Mouse (Mus musculus) cortical plate, adult 2 months (tissue): Measurements from ENCODE around the gene Ptprm. TPM values are rescaled to one million over a fixed set of nuclear protein-coding genes. Genes with fewer than 3 reads are reported as not detected.
A peak's percentile ranks its signal among the peaks of the same experiment; 100 is the strongest.

Experiments used
- H3K27ac ChIP-seq: fragments of 200-500 bp; 2 replicates; pipeline ENCODE4 v1.5.1; 2012; ENCODE audit warnings: low read length, control low read depth, inconsistent platforms; ENCODE audit not compliant: insufficient read depth
- H3K4me1 ChIP-seq: fragments of 200-500 bp; 2 replicates; pipeline ENCODE4 v1.6.1; 2011; ENCODE audit warnings: low read length; ENCODE audit not compliant: control insufficient read depth, insufficient read depth
- H3K4me3 ChIP-seq: fragments of 200-500 bp; 2 replicates; pipeline ENCODE4 v1.5.1; 2011; ENCODE audit warnings: mild to moderate bottlenecking, low read length, control low read depth; ENCODE audit not compliant: insufficient read depth
- CTCF ChIP-seq: fragments of 200-500 bp; IDR thresholded peaks from 2 replicates; pipeline ENCODE4 v1.5.1; 2011; ENCODE audit warnings: mild to moderate bottlenecking, control low read depth, low read length; ENCODE audit not compliant: insufficient read depth; ENCODE audit errors: extremely low read depth
- POLR2A ChIP-seq: fragments of 200-500 bp; IDR thresholded peaks from 2 replicates; pipeline ENCODE4 v1.6.1; 2011; ENCODE audit warnings: mild to moderate bottlenecking, low read length, control low read depth; ENCODE audit not compliant: insufficient read depth; ENCODE audit errors: extremely low read depth
- polyA plus RNA-seq: library from polyadenylated mRNA; depleted of rRNA; stranded (reverse); fragments of >200 nt; gene quantifications from 2 replicates; pipeline ENCODE4 v1.2.3, GENCODE M21; 2012

Gene Ptprm
- polyA plus RNA-seq, 1 experiment: 21.8 TPM

DNA sequence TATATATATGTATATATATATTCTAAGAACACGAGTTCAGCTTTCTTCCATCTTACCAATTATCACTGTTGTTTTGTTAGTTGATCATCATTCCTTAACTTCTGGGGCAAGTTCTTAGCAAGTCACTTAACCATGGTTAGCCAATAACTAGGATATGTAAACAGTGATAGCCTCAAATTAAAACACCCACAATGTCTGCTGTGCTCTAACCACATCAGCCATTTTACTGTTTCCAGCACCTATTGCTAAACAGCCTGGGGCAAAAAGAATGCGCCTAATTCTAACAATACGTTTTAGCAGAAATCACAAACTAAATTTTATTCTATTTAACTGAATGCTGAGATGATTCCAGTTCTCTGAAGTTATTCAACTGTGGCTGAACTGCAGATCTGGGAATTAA lies 320.7 kb downstream of the Ptprm start:
- H3K27ac ChIP-seq: no peak overlapping the region
- H3K4me3 ChIP-seq: no peak overlapping the region
- no peak for TF ChIP-seq CTCF
- TF ChIP-seq POLR2A: no peak
- no peaks in the 10 kb centered on the region for H3K4me1 ChIP-seq

DNA sequence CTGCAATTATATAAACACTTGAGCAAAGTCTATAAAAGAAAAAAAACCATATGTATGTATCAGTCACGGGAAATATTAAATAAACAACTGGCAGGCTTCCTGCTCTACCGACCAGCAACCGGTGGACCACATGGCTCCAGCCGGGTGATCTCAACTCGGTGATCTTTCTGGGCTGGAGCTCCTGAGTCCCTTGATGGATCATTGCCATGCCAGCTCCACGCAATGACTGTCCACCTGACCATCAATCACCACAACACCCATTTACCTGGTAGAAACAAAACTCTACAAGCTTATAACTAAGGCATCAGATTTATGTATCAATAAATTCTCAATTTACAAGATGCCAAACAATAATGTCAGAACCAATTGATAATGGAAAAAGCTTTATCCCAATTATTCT lies 322.2 kb downstream of the Ptprm start:
- TF ChIP-seq CTCF (no peak), POLR2A (no peak)
- Histone ChIP-seq H3K4me1 (no peaks in the 10 kb centered on the region), H3K4me3 (no peak overlapping the region), H3K27ac (no peak overlapping the region)

DNA sequence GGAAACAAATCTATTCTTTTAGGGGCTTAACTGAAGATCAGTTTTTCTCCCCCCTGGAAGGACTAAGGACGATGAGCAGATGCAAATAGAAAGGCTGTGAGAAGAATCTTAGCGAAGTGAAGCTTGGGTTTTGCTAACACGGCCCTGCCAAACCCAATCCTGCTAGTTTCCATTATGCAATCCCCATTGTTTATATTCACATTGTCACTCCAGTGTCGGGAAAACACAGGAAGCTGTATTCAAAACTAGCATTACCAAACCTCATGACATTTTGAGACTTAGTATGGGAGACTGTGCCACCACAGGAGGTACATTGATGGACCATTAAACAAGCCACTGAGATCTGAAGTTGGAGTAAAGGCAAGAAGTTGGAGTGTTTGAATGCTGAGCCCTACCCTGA lies 322.9 kb downstream of the Ptprm start:
- no peak overlapping the region for H3K27ac ChIP-seq
- H3K4me3 ChIP-seq: no peak overlapping the region
- TF ChIP-seq POLR2A: no peak
- TF ChIP-seq CTCF: no peak
- no peaks in the 10 kb centered on the region for H3K4me1 ChIP-seq

DNA sequence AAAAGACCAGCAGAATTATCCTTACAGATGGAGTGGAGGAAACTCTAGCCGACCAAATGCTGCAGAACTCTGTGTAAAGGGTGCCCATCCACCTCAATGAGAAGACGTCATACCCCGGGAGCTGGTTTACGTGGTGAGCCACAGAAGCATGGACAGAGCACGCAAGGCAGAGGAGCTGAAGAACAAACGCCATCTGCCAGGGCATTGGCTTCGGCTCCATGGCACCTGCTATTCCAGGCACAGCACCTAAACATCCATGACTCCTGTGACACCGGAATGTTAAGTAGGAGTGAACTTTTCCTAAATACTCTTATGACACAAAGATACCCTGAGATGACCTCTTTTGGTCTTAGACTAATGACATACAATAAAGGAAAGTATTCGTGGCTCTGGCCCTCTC lies 327.0 kb downstream of the Ptprm start:
- H3K27ac ChIP-seq: no peak overlapping the region
- no peak overlapping the region for H3K4me3 ChIP-seq
- H3K4me1 ChIP-seq: no peaks in the 10 kb centered on the region
- TF ChIP-seq CTCF: no peak
- no peak for TF ChIP-seq POLR2A

DNA sequence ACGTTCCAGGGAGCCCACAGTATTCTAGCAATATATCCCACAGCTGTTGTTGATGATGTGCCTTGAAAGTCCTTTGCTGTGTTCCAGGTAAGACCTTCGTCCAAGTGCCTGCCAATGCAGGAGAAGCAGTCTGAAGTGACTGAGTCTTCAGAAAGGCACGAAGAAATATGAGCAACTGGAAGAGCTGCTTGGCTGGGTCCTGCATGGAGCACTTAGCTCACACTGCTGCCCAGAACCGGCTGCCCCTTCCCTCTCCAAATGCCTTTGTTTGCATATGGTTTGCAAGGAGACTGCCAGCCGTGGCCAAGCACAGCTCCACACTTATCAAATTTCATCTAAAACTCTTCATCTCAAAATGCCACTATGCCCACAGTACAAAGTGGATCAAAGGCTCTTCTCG lies 337.8 kb downstream of the Ptprm start:
- Histone ChIP-seq H3K27ac (no peak overlapping the region), H3K4me1 (peaks cover 2% of the 10 kb centered on the region), H3K4me3 (no peak overlapping the region)
- no peak for TF ChIP-seq POLR2A
- TF ChIP-seq CTCF: no peak

DNA sequence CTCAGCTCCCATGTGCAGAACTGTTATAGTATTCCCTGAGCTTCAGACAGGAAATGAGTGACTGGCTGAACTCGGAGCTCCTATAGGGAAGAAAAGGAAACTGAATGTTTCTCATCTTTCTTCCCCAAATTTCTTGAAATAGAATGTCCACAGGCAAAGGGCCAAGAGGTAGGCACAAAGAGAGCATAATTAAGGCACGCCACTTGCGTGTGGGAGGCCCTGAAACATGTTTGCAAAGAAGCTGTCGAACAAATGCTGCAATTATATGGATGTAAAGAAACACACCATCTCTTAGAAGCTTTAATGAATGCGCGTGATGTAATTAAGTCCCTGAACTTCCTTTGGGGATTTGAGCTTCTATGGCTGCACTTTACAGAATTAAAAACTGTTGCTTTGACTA lies 341.0 kb downstream of the Ptprm start:
- Histone ChIP-seq H3K27ac (no peak overlapping the region), H3K4me1 (peaks cover 2% of the 10 kb centered on the region), H3K4me3 (no peak overlapping the region)
- TF ChIP-seq POLR2A (no peak), CTCF (no peak)

DNA sequence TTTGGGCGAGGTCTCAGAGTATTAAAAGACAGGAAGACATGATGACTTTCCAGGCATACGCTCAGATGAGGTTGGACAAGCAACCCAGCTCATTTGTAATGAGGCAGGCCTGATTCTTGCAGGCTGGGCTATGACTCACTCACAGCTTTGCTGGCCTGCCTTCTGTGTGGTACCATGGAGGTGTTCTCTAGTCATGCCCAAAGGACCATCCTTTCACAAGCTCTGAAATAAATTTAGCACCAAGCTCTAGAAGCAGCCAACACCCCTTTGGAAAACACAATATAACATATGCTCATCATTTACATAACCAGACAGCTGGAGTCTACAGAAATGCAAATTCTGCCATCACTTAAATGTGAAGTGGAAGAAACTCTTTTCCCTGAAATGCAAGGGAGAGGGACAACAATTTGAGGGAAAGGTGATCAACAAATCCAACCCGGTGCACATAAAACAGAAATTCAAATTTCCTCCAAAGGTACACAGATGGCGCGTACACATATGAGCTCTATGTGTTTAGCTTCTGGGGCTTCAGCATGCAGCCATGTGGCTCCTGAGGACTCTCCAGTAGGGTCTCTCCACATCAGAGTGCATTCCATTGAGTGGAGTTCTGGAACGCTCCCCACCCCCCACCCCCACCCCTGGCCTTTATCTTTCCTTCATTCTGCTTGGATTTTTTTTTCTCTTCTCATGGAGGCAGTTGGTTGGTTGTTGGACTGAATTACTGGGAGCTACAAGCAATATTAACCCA lies 342.2 kb downstream of the Ptprm start:
- Histone ChIP-seq H3K4me1 (peaks cover 2% of the 10 kb centered on the region), H3K4me3 (no peak overlapping the region), H3K27ac (no peak overlapping the region)
- no peak for TF ChIP-seq CTCF
- no peak for TF ChIP-seq POLR2A

DNA sequence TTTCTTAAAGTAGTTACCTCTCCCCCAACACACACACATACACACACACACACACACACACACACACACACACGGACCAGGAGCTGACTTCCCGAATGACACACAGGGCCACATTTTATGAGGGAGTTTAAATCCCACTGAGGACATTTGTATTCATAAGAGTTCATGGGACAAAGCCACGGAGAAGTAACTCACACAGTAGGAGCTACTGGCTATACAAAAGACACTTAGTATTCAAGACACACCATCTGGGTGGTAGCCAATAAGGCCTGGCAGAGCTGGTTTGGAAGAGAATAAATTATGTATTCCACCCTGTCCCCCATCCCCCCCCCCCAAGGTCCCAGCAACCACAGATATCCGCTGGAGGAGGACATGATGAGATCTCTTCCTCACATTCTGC lies 344.1 kb downstream of the Ptprm start:
- Histone ChIP-seq H3K4me3 (no peak overlapping the region), H3K4me1 (no peaks in the 10 kb centered on the region), H3K27ac (no peak overlapping the region)
- no peak for TF ChIP-seq POLR2A
- TF ChIP-seq CTCF: no peak

DNA sequence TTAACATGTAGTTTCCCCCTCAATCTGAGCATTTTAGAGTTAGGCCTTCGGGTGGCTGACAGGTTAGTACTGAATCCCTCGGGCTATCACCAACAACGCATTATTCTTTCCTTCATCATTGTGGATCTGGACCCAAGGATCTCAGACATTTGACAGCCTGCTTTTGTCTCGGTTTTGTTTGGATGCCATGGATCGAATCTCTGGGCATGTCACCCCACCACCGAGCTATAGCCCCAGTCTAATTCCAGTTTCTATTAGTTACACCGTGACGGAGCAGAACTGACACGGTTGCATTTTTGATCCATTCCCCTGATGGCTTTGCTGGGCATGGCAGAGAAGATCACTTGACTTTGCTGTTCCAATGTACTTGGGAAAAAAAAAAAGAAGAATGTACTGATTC lies 346.1 kb downstream of the Ptprm start:
- Histone ChIP-seq H3K4me1 (no peaks in the 10 kb centered on the region), H3K4me3 (no peak overlapping the region), H3K27ac (no peak overlapping the region)
- TF ChIP-seq POLR2A: no peak
- TF ChIP-seq CTCF: no peak

DNA sequence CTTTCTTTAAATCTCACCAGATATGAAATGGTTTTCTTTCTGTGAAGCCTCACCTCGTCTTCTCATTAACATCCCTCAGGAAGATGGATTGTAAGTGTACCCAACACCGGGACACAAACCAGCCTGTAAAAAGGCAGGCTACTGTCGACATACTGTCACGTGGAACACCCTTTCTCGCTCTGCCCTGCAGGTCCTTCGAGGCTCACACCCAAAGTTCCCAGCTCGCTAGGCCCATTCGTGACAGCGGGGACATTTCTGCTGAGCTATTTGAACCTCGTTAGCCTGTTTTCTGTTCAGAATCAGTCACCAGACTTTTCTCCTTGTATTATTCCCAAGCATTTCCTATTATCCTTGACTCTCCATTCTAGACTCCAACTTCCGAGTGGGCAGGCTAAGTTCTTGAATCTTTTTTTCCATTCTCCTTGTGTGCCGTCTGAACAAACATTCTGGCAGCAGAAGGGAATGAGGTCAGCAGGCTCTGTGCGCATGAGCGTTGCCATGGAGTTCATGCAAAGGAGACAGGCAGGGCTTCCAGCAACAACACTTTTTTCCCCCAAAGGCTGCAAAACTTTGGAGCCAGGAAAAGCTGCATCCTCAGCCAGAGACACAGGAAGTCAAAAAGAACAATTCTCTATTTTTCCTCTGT lies 347.4 kb downstream of the Ptprm start:
- no peak for TF ChIP-seq POLR2A
- TF ChIP-seq CTCF: no peak
- Histone ChIP-seq H3K4me1 (no peaks in the 10 kb centered on the region), H3K4me3 (no peak overlapping the region), H3K27ac (peak overlapping the region; percentile 14; the same call in 1 of the 2 replicates)
